Mouse (Mus musculus) liver, adult 2 months (tissue): ENCODE measurements around the gene Gigyf1. TPM values are rescaled to one million over a fixed set of nuclear protein-coding genes. Genes with fewer than 3 reads are reported as not detected.

Experiments used
- DNase-seq: peaks from one replicate; pipeline ENCODE4 v3.0.0-alpha.2; 2011; ENCODE audit warnings: low read depth, low spot score; ENCODE audit errors: extremely low read depth
- H3K27ac ChIP-seq: fragments of 200-500 bp; replicated peaks from 2 replicates; pipeline ENCODE4 v1.5.1; 2012; ENCODE audit warnings: low read depth, mild to moderate bottlenecking, control low read depth, inconsistent platforms, low read length; ENCODE audit not compliant: insufficient read depth
- H3K27me3 ChIP-seq: fragments of 200-500 bp; 2 replicates; pipeline ENCODE4 v1.6.1; 2012; ENCODE audit warnings: mild to moderate bottlenecking, moderate library complexity, low read length, inconsistent platforms; ENCODE audit not compliant: control insufficient read depth, insufficient read depth
- H3K36me3 ChIP-seq: fragments of 200-500 bp; 2 replicates; pipeline ENCODE4 v1.6.1; 2012; ENCODE audit warnings: low read length, inconsistent platforms; ENCODE audit not compliant: control insufficient read depth, insufficient read depth
- H3K4me1 ChIP-seq: fragments of 200-500 bp; 2 replicates; pipeline ENCODE4 v1.6.1; 2011; ENCODE audit warnings: low read length; ENCODE audit not compliant: control insufficient read depth, insufficient read depth
- H3K4me3 ChIP-seq: fragments of 200-500 bp; 2 replicates; pipeline ENCODE4 v1.5.1; 2011; ENCODE audit warnings: low read depth, mild to moderate bottlenecking, control low read depth, low read length, moderate library complexity; ENCODE audit not compliant: insufficient read depth
- H3K79me2 ChIP-seq: fragments of 200-500 bp; 2 replicates; pipeline ENCODE4 v1.6.1; 2012; ENCODE audit warnings: inconsistent platforms, mild to moderate bottlenecking, low read length, moderate library complexity; ENCODE audit not compliant: control insufficient read depth, insufficient read depth
- H3K9ac ChIP-seq: fragments of 200-500 bp; 2 replicates; pipeline ENCODE4 v1.6.1; 2012; ENCODE audit warnings: low read depth, mild to moderate bottlenecking, control low read depth, inconsistent platforms, low read length
- CTCF ChIP-seq: fragments of 200-500 bp; IDR thresholded peaks from 2 replicates; pipeline ENCODE4 v1.5.1; 2011; ENCODE audit warnings: low read depth, low read length, control low read depth
- POLR2A ChIP-seq: fragments of 200-500 bp; IDR thresholded peaks from 2 replicates; pipeline ENCODE4 v1.6.1; 2011; ENCODE audit warnings: low read length, control low read depth; ENCODE audit not compliant: insufficient read depth; ENCODE audit errors: extremely low read depth
- WGBS: fragments of 180-500 bp; shearing (Covaris S2); methylation state at CpG from one replicate; pipeline ENCODE4 v1.1.7; 2018; 5-methylcytosine and 5-hydroxymethylcytosine counted together
- polyA plus RNA-seq: library from polyadenylated mRNA; depleted of rRNA; stranded (reverse); fragments of >200 nt; gene quantifications from 2 replicates; pipeline ENCODE4 v1.2.3, GENCODE M21; 2012
- total RNA-seq: library from RNA; depleted of rRNA; stranded (reverse); fragments of >200 nt; gene quantifications from 2 replicates; pipeline ENCODE4 v1.2.3, GENCODE M21; 2014

Gene Gigyf1
- total and polyA plus RNA-seq, 2 experiments, result 2.7 to 14.0 TPM

DNA sequence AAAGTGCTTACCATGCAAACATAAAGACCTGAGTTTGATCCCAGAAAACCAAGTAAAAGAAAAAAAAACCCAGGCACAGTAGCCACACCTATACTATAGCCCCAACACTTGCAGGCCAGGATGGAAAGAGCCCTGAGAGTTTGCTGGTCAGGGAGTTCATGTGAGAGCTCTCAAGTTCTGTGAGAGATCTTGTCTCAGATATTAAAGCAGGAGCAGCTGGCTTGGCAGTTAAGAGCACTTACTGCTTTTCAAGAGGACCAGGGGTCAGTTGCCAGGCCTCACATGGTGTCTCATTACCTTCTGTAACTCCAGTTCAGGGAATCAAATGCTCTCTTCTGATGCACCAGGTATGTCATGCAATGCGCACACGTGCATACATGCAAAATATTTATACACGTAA is 16.4 kb downstream of the Gigyf1 start:
- 89% methylated on average over 3 of the region's 3 CpGs for WGBS
- no peaks in the 10 kb centered on the region for H3K27me3 ChIP-seq
- no peak overlapping the region for H3K9ac ChIP-seq
- no peaks in the 10 kb centered on the region; the same call in 1 of the 2 replicates for H3K36me3 ChIP-seq
- TF ChIP-seq CTCF (no peak), POLR2A (no peak)
- H3K79me2 ChIP-seq, result peaks cover 19% of the 10 kb centered on the region
- H3K4me3 ChIP-seq, result no peak overlapping the region
- DNase-seq, result no peak
- H3K4me1 ChIP-seq, result peaks cover 7% of the 10 kb centered on the region; the same call in 1 of the 2 replicates
- no peak overlapping the region for H3K27ac ChIP-seq

GRCm38 (mm10) chr5:137535318-137535717 is 17.0 kb downstream of the Gigyf1 start:
- Histone ChIP-seq H3K9ac (no peak overlapping the region), H3K4me3 (no peak overlapping the region), H3K36me3 (no peaks in the 10 kb centered on the region), H3K4me1 (peaks cover 4% of the 10 kb centered on the region; the same call in 1 of the 2 replicates), H3K27me3 (no peaks in the 10 kb centered on the region), H3K79me2 (peaks cover 19% of the 10 kb centered on the region), H3K27ac (no peak overlapping the region)
- TF ChIP-seq CTCF (no peak), POLR2A (no peak)
- 83% methylated on average over 9 of the region's 9 CpGs for WGBS
- DNase-seq, result no peak

- H3K9ac ChIP-seq, result no peak overlapping the region
- peaks cover 5% of the 10 kb centered on the region; the same call in 1 of the 2 replicates for H3K4me1 ChIP-seq
- H3K4me3 ChIP-seq, result no peak overlapping the region
- 0 out of 2 replicates have a peak, but pooled peaks cover 1% of the 10 kb centered on the region for H3K79me2 ChIP-seq
- 55% methylated on average over 4 of the region's 4 CpGs for WGBS
- H3K27ac ChIP-seq, result no peak overlapping the region
- H3K27me3 ChIP-seq, result no peaks in the 10 kb centered on the region
- H3K36me3 ChIP-seq, result no peaks in the 10 kb centered on the region
- no peak for DNase-seq
- TF ChIP-seq POLR2A, result no peak
- no peak for TF ChIP-seq CTCF
These were observed 19.1 kb downstream of the Gigyf1 start for GRCm38 (mm10) chr5:137537461-137537860.

GRCm38 (mm10) chr5:137539291-137539801 is 21.0 kb downstream of the Gigyf1 start:
- no peaks in the 10 kb centered on the region for H3K27me3 ChIP-seq
- TF ChIP-seq CTCF (no peak), POLR2A (no peak)
- WGBS, result 31% methylated on average over 7 of the region's 7 CpGs
- no peak overlapping the region for H3K4me3 ChIP-seq
- H3K36me3 ChIP-seq, result no peaks in the 10 kb centered on the region
- DNase-seq, result no peak
- 0 out of 2 replicates have a peak, but pooled peaks cover 2% of the 10 kb centered on the region for H3K4me1 ChIP-seq
- H3K79me2 ChIP-seq, result no peaks in the 10 kb centered on the region
- H3K9ac ChIP-seq, result no peak overlapping the region
- H3K27ac ChIP-seq, result no peak overlapping the region

GRCm38 (mm10) chr5:137540991-137541390 is 22.6 kb downstream of the Gigyf1 start:
- TF ChIP-seq CTCF, result no peak
- no peak for TF ChIP-seq POLR2A
- WGBS, result 76% methylated on average over 6 of the region's 6 CpGs
- H3K27me3 ChIP-seq, result no peaks in the 10 kb centered on the region
- 0 out of 2 replicates have a peak, but pooled peaks cover 2% of the 10 kb centered on the region for H3K4me1 ChIP-seq
- no peak overlapping the region for H3K27ac ChIP-seq
- no peaks in the 10 kb centered on the region for H3K36me3 ChIP-seq
- DNase-seq, result no peak
- no peak overlapping the region for H3K9ac ChIP-seq
- H3K79me2 ChIP-seq, result no peaks in the 10 kb centered on the region
- no peak overlapping the region for H3K4me3 ChIP-seq

DNA sequence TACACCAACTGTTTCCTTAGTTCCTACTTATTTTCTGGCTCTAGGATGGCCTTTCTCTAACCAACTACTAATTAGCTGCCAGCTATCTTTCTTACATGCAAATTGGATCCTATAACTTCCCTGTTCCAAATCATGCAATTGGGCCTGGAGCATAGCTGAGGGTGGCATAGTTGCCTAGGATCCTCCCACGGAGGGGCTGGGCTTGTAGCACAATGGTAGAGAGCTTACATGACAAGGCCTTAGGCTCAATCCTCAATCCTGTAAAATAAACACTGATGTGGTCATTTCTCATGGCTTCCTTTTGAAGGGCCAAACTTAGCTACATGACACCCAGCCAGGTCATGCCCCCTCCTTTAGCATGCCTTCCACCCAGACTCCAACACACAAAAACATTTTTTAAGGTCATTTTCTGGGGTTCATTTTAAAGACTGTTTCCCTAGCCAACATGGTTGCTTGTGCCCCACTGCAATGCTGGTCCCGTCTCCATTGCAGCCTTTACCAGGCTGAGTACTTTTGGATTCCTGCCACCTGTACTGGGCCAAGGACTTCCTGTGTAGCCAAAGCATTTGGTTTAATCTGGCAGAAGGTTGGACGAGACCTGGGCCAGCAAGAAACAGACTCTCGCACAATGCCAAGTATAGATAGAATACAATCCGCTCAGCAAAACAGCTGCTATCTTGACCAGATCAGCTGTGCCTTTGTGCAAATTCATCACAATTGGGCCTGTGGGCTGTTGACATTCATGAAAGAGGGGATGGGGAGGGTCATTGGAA is 23.6 kb downstream of the Gigyf1 start:
- 0 out of 2 replicates have a peak, but pooled peaks cover 2% of the 10 kb centered on the region for H3K4me1 ChIP-seq
- H3K79me2 ChIP-seq, result no peaks in the 10 kb centered on the region
- TF ChIP-seq CTCF (no peak), POLR2A (no peak)
- no peak overlapping the region for H3K4me3 ChIP-seq
- no peaks in the 10 kb centered on the region for H3K36me3 ChIP-seq
- H3K9ac ChIP-seq, result no peak overlapping the region
- H3K27ac ChIP-seq, result no peak overlapping the region
- 25% methylated on average over 5 of the region's 5 CpGs for WGBS
- no peaks in the 10 kb centered on the region for H3K27me3 ChIP-seq
- DNase-seq, result peak; percentile 66
